Mouse (Mus musculus) forebrain, embryonic 10.5 days (tissue): ENCODE measurements around the gene Cd28. TPM values are rescaled to one million over a fixed set of nuclear protein-coding genes. Genes with fewer than 3 reads are reported as not detected.

Experiments
- DNase-seq: peaks from one replicate; pipeline ENCODE4 v3.0.0-alpha.2; 2017; ENCODE audit warnings: low spot score; ENCODE audit errors: extremely low spot score
- H3K27ac ChIP-seq: fragments of 300-500 bp; sonication (generic); 2 replicates; pipeline ENCODE4 v1.5.1; 2016; ENCODE audit warnings: mild to moderate bottlenecking
- H3K27me3 ChIP-seq: fragments of 300-500 bp; sonication (generic); 2 replicates; pipeline ENCODE4 v1.6.1; 2016; ENCODE audit warnings: mild to moderate bottlenecking; ENCODE audit not compliant: poor library complexity, severe bottlenecking
- H3K36me3 ChIP-seq: fragments of 300-500 bp; sonication (generic); replicated peaks from 2 replicates; pipeline ENCODE4 v1.6.1; 2016; ENCODE audit warnings: mild to moderate bottlenecking, moderate library complexity
- H3K4me1 ChIP-seq: fragments of 300-500 bp; sonication (generic); 2 replicates; pipeline ENCODE4 v1.6.1; 2016
- H3K4me3 ChIP-seq: fragments of 300-500 bp; sonication (generic); 2 replicates; pipeline ENCODE4 v1.5.1; 2016; ENCODE audit warnings: mild to moderate bottlenecking, moderate library complexity
- H3K9me3 ChIP-seq: fragments of 300-500 bp; sonication (generic); 2 replicates; pipeline ENCODE4 v1.6.1; 2016; ENCODE audit warnings: mild to moderate bottlenecking, moderate library complexity
- WGBS: fragments of 180-500 bp; shearing (Covaris S2); methylation state at CpG from one replicate; pipeline ENCODE4 v1.1.7; 2016; 5-methylcytosine and 5-hydroxymethylcytosine counted together
- polyA plus RNA-seq: library from polyadenylated mRNA; unstranded; fragments of >200 nt; fragmentation: Nextera tagmentation; extraction: Ambion mirVana; gene quantifications from 2 replicates; pipeline ENCODE4 v1.2.1, GENCODE M21; 2016

The Cd28 gene
- polyA plus RNA-seq, 1 experiment from 2014 or later: 0.02 TPM

DNA sequence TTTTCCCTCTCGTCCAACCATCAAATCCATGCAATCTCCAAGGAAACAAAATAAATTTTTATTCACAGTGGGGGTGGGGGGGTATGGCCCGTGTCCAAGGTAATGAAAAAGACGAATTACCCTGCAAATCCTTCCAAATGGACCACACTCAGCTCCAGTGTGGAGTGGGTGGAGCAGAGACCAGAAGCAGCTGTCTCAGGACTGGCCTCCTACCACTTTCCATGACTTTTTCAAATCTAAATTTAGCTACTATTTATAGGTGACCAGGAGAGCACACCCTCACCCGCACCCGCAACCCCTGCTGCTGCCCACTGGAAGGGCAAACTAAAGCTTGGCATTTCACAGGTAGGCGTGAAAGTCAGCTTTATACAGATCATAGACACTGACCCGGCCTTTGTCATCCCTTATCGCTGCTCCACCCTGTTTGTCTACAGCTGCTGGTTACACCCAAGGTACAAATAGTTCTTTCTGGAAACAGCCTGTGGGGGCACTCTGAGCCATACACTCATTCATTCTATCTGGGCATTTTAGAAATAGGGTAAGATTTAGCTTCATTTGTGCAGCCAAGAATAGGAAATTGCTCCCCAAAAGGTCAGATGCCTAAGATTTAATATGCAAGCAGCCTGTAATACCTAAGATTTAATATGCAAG is 62.0 kb downstream of the Cd28 start:
- Histone ChIP-seq H3K36me3 (no peaks in the 10 kb centered on the region), H3K9me3 (no peaks in the 10 kb centered on the region), H3K27ac (no peak overlapping the region), H3K27me3 (no peaks in the 10 kb centered on the region), H3K4me3 (no peak overlapping the region), H3K4me1 (no peaks in the 10 kb centered on the region)
- WGBS: 84% methylated on average over 8 of the region's 8 CpGs
- DNase-seq: no peak

DNA sequence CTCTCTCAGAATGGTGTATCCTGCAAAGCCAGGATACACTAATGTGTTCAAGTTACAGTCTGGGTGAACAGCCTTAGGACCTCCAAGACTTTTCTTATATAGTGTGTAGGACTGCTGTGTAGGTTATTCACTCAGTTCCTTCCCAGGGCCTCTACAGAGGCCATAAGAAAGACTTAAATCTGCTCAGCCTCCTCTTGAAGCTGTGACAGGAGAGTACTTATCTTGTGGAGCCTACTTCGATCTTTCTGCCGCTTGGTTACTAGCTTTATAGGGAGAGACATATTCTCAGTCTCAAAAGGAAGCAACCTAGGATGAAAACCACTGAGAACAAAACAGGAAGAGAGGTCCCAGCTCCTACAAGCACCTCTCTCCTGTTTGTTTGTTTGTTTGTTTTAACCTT is 62.6 kb downstream of the Cd28 start:
- no peak for DNase-seq
- 91% methylated on average over 2 of the region's 2 CpGs for WGBS
- H3K4me3 ChIP-seq: no peak overlapping the region
- no peaks in the 10 kb centered on the region for H3K27me3 ChIP-seq
- no peak overlapping the region for H3K27ac ChIP-seq
- no peaks in the 10 kb centered on the region for H3K9me3 ChIP-seq
- no peaks in the 10 kb centered on the region for H3K36me3 ChIP-seq
- no peaks in the 10 kb centered on the region for H3K4me1 ChIP-seq

DNA sequence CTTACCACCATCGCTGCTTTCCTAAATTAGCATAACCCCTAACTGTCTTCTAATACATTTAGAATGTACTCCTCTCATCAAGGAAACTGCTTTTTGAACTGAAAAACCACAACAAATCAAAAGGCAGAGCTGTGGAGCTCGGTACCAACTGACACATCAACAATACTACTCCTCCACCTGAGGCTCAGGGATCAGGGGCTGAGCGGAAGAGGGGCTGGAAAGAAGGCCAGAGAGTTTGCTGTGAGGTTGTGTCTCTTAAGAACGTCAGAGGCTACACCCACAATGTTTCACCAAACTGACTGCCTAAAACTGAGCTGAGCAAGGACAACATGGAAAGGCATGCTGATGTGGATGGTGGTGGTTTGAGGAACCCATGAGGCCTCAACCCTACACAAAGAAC is 65.1 kb downstream of the Cd28 start:
- Histone ChIP-seq H3K4me3 (no peak overlapping the region), H3K27ac (no peak overlapping the region), H3K36me3 (no peaks in the 10 kb centered on the region), H3K9me3 (no peaks in the 10 kb centered on the region), H3K27me3 (no peaks in the 10 kb centered on the region), H3K4me1 (no peaks in the 10 kb centered on the region)
- DNase-seq: no peak
- WGBS: 80% methylated on average over 4 of the region's 4 CpGs

DNA sequence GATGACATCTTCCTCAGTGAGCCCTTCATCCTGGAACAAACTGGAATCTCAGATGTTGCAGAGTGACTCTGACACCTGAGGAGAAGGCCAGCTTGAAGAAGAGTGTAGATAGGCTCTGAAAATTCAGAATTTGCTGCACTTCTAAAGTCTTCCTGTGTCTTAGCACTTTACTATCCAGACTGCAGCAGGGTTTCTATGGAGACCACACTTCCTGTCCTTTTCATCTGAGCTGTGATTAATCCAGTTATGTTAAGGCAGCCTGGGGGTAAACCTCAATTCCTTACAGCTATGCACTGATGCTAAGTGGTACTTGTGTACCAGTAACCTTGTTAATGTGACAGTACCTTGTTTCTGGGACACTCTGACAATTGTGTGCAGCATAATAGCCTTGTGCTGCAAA is 77.1 kb downstream of the Cd28 start:
- Histone ChIP-seq H3K4me3 (no peak overlapping the region), H3K4me1 (peaks cover 5% of the 10 kb centered on the region), H3K27ac (no peak overlapping the region), H3K27me3 (no peaks in the 10 kb centered on the region), H3K36me3 (no peaks in the 10 kb centered on the region), H3K9me3 (no peaks in the 10 kb centered on the region)
- DNase-seq: no peak

DNA sequence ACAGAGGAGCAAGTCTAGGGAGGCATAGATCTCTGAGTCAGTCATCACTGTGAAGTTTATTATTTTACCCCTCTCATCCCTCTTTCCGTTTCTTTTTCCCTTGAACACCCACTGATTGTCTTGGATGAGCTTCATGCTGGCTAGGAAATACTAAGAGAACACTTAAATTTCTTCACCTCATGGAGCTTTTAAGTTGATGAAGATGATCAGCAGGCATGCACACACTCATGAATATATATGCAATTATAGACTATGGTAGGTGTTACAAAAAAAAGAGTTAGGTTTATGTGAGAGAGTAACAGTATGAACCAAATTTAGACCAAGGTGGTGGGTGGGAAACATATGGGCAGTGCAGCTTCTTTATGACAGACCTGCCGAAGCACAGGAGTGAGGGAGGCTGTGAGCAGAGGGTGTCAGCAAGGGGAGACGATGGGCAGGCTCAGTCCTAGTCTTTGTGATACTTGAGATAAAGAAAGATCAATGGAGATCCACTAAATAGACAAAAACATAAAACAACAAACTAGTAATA is 79.1 kb downstream of the Cd28 start:
- Histone ChIP-seq H3K36me3 (no peaks in the 10 kb centered on the region), H3K4me1 (peaks cover 5% of the 10 kb centered on the region), H3K27me3 (no peaks in the 10 kb centered on the region), H3K9me3 (no peaks in the 10 kb centered on the region), H3K4me3 (no peak overlapping the region), H3K27ac (no peak overlapping the region)
- no peak for DNase-seq
- WGBS: 87% methylated on average over 3 of the region's 3 CpGs

DNA sequence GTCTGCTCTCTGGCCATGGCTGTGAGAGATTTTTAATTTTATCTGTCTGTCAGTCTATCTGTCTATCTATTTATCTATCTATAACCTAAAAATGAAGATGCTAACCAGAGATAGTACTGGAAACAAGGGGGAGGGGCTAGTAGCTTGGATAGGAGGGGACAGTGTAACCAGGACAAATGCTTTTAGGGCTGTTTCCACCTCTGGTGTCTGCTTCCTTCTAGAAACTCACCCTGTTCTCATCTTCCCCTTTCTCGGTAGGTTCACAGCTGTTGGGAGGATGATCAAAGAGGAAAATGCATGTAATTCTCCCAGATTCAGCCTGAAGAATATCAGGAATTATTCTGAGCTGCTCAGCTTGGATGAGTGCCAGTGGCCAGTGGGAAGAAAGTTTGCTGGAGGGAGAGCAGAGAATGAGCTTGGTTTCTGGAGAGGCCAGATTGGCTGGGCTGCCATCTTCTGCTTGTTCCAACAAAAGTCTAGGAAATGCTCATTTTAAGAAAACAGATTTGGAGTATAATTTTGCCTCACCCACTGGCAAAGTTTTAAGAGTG is 83.3 kb downstream of the Cd28 start:
- Histone ChIP-seq H3K27ac (no peak overlapping the region), H3K9me3 (no peaks in the 10 kb centered on the region), H3K4me3 (no peak overlapping the region), H3K4me1 (no peaks in the 10 kb centered on the region), H3K27me3 (no peaks in the 10 kb centered on the region), H3K36me3 (no peaks in the 10 kb centered on the region)
- WGBS: 94% methylated on average over 1 of the region's 1 CpGs
- no peak for DNase-seq

DNA sequence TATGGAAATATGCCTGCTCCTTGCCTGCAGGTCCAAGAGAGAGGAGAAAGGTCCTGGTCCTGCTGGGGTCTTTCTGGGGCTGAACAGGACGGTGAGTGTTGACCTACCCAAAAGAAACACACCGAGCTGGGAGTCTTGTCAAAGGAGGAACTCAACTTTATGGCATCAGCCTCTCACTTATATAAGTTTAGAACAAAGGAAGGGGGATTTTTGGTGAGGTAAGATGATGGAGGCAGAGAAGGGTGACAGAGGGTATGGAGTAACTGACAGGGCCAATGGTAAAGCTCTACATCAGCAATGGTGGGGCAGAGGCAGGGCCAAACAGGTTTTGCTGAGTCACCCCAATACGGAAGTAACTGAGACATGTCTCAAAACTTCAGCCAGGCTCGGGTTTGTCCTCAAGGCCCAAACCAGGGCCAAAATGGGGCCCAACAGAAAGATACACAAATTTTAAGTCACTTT is 84.6 kb downstream of the Cd28 start:
- Histone ChIP-seq H3K4me3 (no peak overlapping the region), H3K27ac (no peak overlapping the region), H3K4me1 (no peaks in the 10 kb centered on the region), H3K36me3 (no peaks in the 10 kb centered on the region), H3K9me3 (no peaks in the 10 kb centered on the region), H3K27me3 (no peaks in the 10 kb centered on the region)
- WGBS: 93% methylated on average over 4 of the region's 4 CpGs
- no peak for DNase-seq

DNA sequence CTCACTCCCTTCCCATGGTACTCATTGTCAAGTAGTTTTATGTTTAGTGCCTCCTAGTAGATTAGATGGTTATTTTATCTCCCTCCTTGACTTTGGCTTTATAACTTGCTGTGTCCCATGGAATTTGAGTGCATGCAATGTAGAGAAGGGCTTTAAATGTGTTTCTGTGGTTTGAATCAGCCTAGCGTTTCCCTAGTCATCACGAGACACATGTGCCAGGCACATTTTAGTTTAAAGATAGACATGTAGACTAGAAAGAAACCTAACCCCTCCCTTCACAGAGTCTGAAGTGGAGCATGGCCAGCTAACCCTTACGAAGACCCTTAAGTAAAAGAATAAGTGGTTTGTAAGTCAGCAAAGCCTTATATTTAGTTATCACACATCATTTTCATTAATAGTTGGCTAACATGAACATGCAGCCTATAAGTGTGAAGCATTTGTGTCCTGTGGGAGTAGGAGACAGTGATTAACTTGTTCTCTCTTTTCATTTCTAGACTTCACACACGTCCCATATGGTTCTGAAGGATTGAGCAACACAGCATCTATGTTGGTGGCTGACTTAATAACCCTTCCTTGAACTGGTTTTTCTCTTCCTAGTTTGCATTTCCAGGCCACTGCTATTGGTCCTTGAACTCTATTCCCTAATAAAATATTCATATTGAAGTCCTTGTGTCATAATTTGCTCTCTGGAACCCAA is 86.7 kb downstream of the Cd28 start:
- no peak overlapping the region for H3K4me3 ChIP-seq
- 92% methylated on average over 4 of the region's 4 CpGs for WGBS
- H3K27me3 ChIP-seq: no peaks in the 10 kb centered on the region
- no peaks in the 10 kb centered on the region for H3K4me1 ChIP-seq
- no peak for DNase-seq
- no peak overlapping the region for H3K27ac ChIP-seq
- H3K36me3 ChIP-seq: no peaks in the 10 kb centered on the region
- no peaks in the 10 kb centered on the region for H3K9me3 ChIP-seq

DNA sequence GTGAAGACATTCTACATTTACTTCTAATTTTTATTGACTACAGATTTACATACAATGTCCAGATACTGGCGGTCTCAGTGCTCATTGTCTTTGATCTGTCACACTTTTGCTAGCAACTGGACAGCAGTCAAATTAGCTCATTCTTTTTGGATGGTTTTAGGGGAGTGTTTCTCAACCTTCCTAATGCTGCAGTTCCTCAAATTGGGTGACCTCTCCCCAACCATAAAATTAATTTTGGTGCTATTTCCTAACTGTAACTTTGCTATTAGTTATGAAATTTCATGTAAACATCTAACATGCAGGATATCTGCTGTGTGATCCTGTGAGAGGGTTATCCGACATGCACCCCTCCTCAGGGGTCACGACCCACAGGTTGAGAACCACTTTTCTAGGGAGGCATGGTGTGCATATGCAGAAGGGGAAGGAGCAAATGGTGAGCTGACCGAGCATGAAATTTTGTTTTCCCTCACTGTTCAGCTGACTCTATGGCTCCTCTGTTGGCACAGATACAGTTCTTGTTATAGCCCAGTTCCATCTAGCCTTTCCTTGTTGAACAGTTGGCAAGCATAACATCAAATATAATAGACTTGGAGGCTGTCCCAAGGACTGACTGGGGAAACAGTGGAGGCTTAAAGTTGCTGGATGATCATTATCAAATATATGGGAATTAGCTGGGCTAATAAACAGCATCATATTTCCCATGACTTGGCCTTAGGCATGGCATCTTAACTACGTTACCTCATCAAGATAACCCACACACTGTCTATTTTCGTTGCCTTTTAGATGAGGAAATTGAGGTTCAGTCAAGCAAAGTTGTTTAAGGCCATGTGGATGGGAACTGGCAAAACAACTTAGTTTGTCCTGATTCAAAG is 87.5 kb downstream of the Cd28 start:
- Histone ChIP-seq H3K9me3 (no peaks in the 10 kb centered on the region), H3K36me3 (no peaks in the 10 kb centered on the region), H3K4me3 (no peak overlapping the region), H3K27me3 (no peaks in the 10 kb centered on the region), H3K27ac (no peak overlapping the region), H3K4me1 (no peaks in the 10 kb centered on the region)
- no peak for DNase-seq
- 90% methylated on average over 6 of the region's 6 CpGs for WGBS

DNA sequence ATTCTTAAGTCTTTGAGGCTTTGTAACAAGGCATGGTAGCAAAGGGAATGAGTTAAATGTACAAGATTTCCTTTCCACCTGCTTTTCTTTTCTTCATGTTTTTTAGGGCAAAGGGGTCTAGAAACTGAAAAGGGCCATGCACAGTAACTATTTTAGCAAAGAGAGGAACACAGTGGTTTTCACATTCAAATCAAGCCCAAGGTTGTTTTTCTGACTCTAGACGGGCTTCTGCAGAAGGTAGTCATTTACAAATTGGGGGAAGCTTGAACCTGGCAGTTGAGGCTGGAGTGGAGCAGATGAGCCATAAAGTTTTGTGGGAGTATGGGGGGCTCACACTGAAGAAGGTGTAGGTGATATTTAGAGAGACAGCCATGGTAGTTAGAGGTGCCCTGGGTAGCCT is 88.6 kb downstream of the Cd28 start:
- no peaks in the 10 kb centered on the region for H3K27me3 ChIP-seq
- 78% methylated on average over 1 of the region's 1 CpGs for WGBS
- H3K4me1 ChIP-seq: no peaks in the 10 kb centered on the region
- no peaks in the 10 kb centered on the region for H3K36me3 ChIP-seq
- H3K27ac ChIP-seq: no peak overlapping the region
- H3K9me3 ChIP-seq: no peaks in the 10 kb centered on the region
- DNase-seq: no peak
- H3K4me3 ChIP-seq: no peak overlapping the region

DNA sequence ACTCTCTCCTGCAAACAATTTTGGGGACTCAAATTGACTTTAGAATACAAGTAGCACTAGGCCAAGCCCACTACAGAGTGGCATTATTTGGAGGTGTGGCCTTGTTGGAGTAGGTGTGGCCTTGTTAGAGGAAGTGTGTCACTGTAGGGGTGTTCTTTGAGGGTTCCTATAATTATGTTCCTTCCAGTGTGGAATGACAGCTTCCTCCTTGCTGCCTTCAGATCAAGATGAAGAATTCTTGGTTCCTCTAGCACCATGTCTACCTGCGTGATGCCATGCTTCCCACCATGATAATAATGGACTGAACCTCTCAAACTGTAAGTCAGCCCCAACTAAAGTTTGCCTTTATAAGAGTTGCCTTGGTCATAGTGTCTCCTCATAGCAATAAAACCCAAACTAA is 91.1 kb downstream of the Cd28 start:
- H3K27ac ChIP-seq: no peak overlapping the region
- no peaks in the 10 kb centered on the region for H3K36me3 ChIP-seq
- no peak for DNase-seq
- H3K9me3 ChIP-seq: no peaks in the 10 kb centered on the region
- H3K27me3 ChIP-seq: no peaks in the 10 kb centered on the region
- H3K4me1 ChIP-seq: no peaks in the 10 kb centered on the region
- no peak overlapping the region for H3K4me3 ChIP-seq
- WGBS: 88% methylated on average over 1 of the region's 1 CpGs

DNA sequence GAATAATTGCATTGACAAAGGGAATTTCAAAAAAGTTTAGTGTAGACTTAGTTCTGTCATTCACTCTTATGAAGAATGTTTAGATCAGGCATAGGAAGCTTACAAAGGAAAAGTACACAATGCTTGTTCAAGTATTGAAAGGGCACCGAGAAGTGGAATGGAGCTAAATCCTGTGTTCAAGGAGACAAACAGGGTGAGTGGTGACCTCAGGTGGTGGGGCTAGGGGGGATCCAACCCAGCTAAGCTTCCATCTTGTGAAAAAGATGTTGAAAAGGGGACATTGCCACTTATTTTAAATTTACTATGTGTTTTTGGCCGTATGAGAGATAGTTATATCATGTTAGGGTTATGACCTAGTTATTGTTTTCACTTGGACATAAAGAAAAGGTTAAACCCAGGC is 91.9 kb downstream of the Cd28 start:
- Histone ChIP-seq H3K27me3 (no peaks in the 10 kb centered on the region), H3K4me1 (no peaks in the 10 kb centered on the region), H3K4me3 (no peak overlapping the region), H3K27ac (no peak overlapping the region), H3K9me3 (no peaks in the 10 kb centered on the region), H3K36me3 (no peaks in the 10 kb centered on the region)
- WGBS: 90% methylated on average over 2 of the region's 2 CpGs
- DNase-seq: no peak
